Mouse (Mus musculus) stomach, embryonic 16.5 days (tissue): ENCODE measurements at regions not wholly inside any gene's neighbourhood (a gene's known extent, or its start where the extent isn't known, plus 50 kb on each side); places are given as distances from the start of the nearest gene placed in this dataset.
"Not testable (repeated sequence)": the region's sequence is repeated elsewhere in the genome, so short reads cannot be mapped to it uniquely, and the experiment has no call there.

Experiments used
- ATAC-seq: fragments of 200-750 bp; cut with Nextera tagmentation; 2 replicates; pipeline ENCODE4 v1.8.0; 2017; ENCODE audit warnings: moderate number of reproducible peaks, moderate TSS enrichment; ENCODE audit not compliant: insufficient read depth, low FRiP score
- H3K27ac ChIP-seq: fragments of 300-500 bp; sonication (generic); 2 replicates; pipeline ENCODE4 v1.5.1; 2014; ENCODE audit warnings: low read length
- H3K27me3 ChIP-seq: fragments of 300-500 bp; sonication (generic); 2 replicates; pipeline ENCODE4 v1.6.1; 2014; ENCODE audit warnings: low read length, control low read depth, mixed read lengths; ENCODE audit not compliant: control insufficient read depth, insufficient read depth
- H3K36me3 ChIP-seq: fragments of 300-500 bp; sonication (generic); 2 replicates; pipeline ENCODE4 v1.6.1; 2014; ENCODE audit warnings: low read length; ENCODE audit not compliant: control insufficient read depth, insufficient read depth
- H3K4me1 ChIP-seq: fragments of 300-500 bp; sonication (generic); 2 replicates; pipeline ENCODE4 v1.6.1; 2014; ENCODE audit warnings: low read length, control low read depth, mixed read lengths; ENCODE audit not compliant: control insufficient read depth, insufficient read depth
- H3K4me2 ChIP-seq: fragments of 300-500 bp; sonication (generic); 2 replicates; pipeline ENCODE4 v1.6.1; 2014; ENCODE audit warnings: low read depth, low read length, mixed read lengths
- H3K4me3 ChIP-seq: fragments of 300-500 bp; sonication (generic); replicated peaks from 2 replicates; pipeline ENCODE4 v1.5.1; 2014; ENCODE audit warnings: mild to moderate bottlenecking, low read length
- H3K9ac ChIP-seq: fragments of 300-500 bp; sonication (generic); 2 replicates; pipeline ENCODE4 v1.6.1; 2014; ENCODE audit warnings: low read length
- H3K9me3 ChIP-seq: fragments of 300-500 bp; sonication (generic); replicated peaks from 2 replicates; pipeline ENCODE4 v1.6.1; 2016; ENCODE audit warnings: low read length, control low read depth; ENCODE audit not compliant: control insufficient read depth
- WGBS: fragments of 180-500 bp; shearing (Covaris S2); extraction: QIAGEN DNeasy Blood & Tissue Kit; methylation state at CpG from one replicate; pipeline ENCODE4 v1.1.7; 2014; 5-methylcytosine and 5-hydroxymethylcytosine counted together

DNA sequence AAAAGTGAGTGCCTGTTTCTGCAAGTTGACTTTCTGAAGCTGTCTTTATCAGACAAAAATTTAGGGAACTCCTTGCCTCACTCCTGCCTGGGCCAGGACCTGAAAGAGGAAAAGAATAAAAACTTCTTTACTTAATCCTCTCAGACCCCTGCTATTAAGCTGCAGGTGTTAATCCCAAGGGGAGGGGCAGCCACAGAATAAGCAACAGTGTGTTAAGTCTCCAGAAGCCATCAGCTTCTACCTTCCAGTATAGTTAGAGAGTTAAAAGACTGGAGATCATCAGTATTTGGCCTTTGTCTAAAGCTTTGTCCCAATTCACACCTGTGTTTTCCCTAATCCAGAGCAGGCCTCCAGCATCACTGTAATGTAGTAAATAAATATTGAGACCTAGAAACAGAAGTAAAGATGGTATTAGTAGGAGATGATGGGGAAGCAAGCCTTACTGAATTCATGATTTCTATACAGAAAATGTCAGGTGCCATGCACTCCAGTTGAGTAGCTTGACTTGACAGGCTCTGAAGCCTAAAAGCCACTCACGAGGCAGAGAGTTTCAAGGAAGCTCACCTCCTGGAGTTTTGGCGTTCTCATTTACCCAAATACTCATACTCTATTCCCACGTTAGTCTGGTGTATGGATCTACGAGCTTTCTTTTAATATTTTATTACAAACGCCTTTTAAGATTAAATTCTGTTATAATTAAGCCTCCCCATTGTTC, 308.1 kb upstream of the Dab2 start:
- 70% methylated on average over 5 of the region's 5 CpGs for WGBS
- H3K9me3 ChIP-seq: no peaks in the 10 kb centered on the region

DNA sequence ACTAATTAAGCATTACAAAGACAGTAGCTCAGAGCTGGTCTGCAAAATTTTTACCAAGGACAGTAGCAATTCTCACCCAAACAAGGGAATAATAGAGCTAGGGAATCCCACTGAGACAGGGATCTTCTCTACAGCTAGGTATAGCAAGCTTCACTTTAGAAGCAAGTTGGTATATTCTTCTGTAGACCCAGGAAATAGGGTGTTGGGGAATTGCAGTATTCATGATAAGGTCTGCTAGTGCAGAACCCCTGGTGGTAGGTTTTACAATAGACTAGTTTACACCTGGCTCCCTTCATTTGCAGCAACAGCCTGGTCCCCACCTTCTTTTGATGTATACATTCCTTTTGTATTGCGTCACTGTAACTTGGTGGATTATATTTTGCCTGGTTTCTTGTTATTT, 307.4 kb upstream of the Dab2 start:
- H3K27ac ChIP-seq, H3K4me3 ChIP-seq, H3K36me3 ChIP-seq, H3K4me1 ChIP-seq, H3K27me3 ChIP-seq, H3K4me2 ChIP-seq, H3K9ac ChIP-seq, ATAC-seq, H3K9me3 ChIP-seq: not testable (repeated sequence)
- 87% methylated on average over 1 of the region's 1 CpGs for WGBS

More for the DNA sequence above, 308.1 kb upstream of the Dab2 start:
- Histone ChIP-seq H3K9ac (no peak overlapping the region), H3K27me3 (no peaks in the 10 kb centered on the region), H3K36me3 (no peaks in the 10 kb centered on the region), H3K4me2 (no peak overlapping the region), H3K4me3 (no peak overlapping the region), H3K4me1 (no peaks in the 10 kb centered on the region), H3K27ac (no peak overlapping the region)
- no peak for ATAC-seq

- Histone ChIP-seq H3K27me3 (no peaks in the 10 kb centered on the region), H3K9me3 (no peaks in the 10 kb centered on the region), H3K4me1 (no peaks in the 10 kb centered on the region), H3K4me2 (no peak overlapping the region), H3K27ac (no peak overlapping the region), H3K36me3 (no peaks in the 10 kb centered on the region), H3K4me3 (no peak overlapping the region), H3K9ac (no peak overlapping the region)
- no peak for ATAC-seq
- 83% methylated on average over 1 of the region's 1 CpGs for WGBS
Observed at GRCm38 (mm10) chr15:6000816-6001215, 298.8 kb upstream of the Dab2 start.

DNA sequence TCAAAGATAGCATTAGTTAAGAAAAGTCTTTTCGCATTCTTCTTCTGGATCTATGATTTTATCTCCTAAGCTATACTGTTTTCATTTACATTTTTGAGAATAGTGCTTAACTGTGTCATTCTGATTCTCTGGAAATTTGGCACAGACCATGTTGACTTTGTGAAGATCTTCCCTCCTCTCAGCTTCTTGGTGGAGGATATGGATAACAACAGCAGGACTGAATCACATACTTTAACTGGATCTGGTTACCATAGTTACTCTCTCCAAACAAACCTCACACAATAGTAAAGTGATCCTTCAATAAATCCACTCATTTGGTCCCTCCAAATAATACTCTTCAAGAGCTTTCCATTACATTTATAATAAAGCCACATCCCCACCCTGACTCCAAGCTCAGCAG, 298.2 kb upstream of the Dab2 start:
- Histone ChIP-seq H3K4me3 (no peak overlapping the region), H3K27me3 (no peaks in the 10 kb centered on the region), H3K4me1 (no peaks in the 10 kb centered on the region), H3K27ac (no peak overlapping the region), H3K4me2 (no peak overlapping the region), H3K36me3 (no peaks in the 10 kb centered on the region), H3K9ac (no peak overlapping the region), H3K9me3 (no peaks in the 10 kb centered on the region)
- 82% methylated on average over 1 of the region's 1 CpGs for WGBS
- no peak for ATAC-seq

DNA sequence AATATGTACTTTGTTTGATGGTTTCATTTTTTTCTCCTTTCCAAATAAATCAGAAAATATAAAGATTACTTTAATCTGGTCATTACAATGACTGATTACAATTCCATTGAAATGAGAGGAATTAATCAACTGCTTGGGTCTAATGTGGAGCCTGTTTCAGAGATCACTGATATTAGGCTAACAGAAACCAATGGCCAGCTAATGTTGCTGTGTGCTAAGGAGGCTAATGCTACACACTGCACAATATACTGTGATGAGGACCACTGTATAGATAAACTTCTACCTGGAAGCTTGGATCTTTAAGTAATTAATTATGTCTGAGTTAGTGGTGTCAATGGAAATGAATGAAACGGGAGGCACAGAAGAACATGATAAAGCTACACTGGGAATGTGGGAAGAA, 284.6 kb upstream of the Dab2 start:
- H3K4me3 ChIP-seq: no peak overlapping the region
- no peak overlapping the region for H3K4me2 ChIP-seq
- no peaks in the 10 kb centered on the region for H3K27me3 ChIP-seq
- WGBS: 55% methylated on average over 1 of the region's 1 CpGs
- no peak for ATAC-seq
- no peaks in the 10 kb centered on the region for H3K4me1 ChIP-seq
- no peaks in the 10 kb centered on the region for H3K9me3 ChIP-seq
- H3K9ac ChIP-seq: no peak overlapping the region
- H3K36me3 ChIP-seq: no peaks in the 10 kb centered on the region
- no peak overlapping the region for H3K27ac ChIP-seq

GRCm38 (mm10) chr15:6016637-6017049, 282.9 kb upstream of the Dab2 start:
- H3K4me3 ChIP-seq: no peak overlapping the region
- no peaks in the 10 kb centered on the region for H3K36me3 ChIP-seq
- WGBS: 44% methylated on average over 5 of the region's 5 CpGs
- H3K4me2 ChIP-seq: no peak overlapping the region
- H3K9me3 ChIP-seq: no peaks in the 10 kb centered on the region
- H3K4me1 ChIP-seq: no peaks in the 10 kb centered on the region
- H3K27ac ChIP-seq: peak overlapping the region; percentile 55; the same call in 1 of the 2 replicates
- no peaks in the 10 kb centered on the region for H3K27me3 ChIP-seq
- no peak overlapping the region for H3K9ac ChIP-seq
- no peak; the same call in 1 of the 2 replicates for ATAC-seq

DNA sequence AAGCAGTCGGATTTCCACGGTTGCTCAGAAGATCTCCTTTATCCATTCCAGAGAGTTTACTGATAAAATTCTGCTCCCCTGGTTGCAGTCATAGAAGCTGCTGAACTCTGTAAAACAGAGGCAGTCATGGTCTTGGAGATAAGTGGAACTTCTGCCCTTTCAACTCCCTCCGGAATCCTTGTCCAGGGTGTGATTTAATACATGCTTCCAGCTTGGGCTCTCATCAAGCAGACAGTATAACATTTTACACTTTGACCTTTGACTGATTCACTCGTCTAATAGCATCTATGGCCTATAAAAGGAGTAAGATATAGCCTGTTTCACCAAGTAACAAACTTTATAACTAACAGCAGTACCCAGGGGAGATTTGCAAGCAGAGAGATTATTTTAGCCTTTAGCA, 274.0 kb upstream of the Dab2 start:
- H3K9me3 ChIP-seq: no peaks in the 10 kb centered on the region
- ATAC-seq: no peak
- no peaks in the 10 kb centered on the region for H3K27me3 ChIP-seq
- H3K4me2 ChIP-seq: no peak overlapping the region
- no peak overlapping the region for H3K4me3 ChIP-seq
- no peak overlapping the region for H3K27ac ChIP-seq
- no peak overlapping the region for H3K9ac ChIP-seq
- no peaks in the 10 kb centered on the region for H3K36me3 ChIP-seq
- 57% methylated on average over 4 of the region's 4 CpGs for WGBS
- no peaks in the 10 kb centered on the region for H3K4me1 ChIP-seq

GRCm38 (mm10) chr15:6029214-6029613, 270.4 kb upstream of the Dab2 start:
- Histone ChIP-seq H3K4me2 (no peak overlapping the region), H3K4me3 (no peak overlapping the region), H3K36me3 (no peaks in the 10 kb centered on the region), H3K9ac (no peak overlapping the region), H3K9me3 (no peaks in the 10 kb centered on the region), H3K4me1 (no peaks in the 10 kb centered on the region), H3K27ac (no peak overlapping the region), H3K27me3 (no peaks in the 10 kb centered on the region)
- ATAC-seq: no peak
- WGBS: 84% methylated on average over 1 of the region's 1 CpGs

DNA sequence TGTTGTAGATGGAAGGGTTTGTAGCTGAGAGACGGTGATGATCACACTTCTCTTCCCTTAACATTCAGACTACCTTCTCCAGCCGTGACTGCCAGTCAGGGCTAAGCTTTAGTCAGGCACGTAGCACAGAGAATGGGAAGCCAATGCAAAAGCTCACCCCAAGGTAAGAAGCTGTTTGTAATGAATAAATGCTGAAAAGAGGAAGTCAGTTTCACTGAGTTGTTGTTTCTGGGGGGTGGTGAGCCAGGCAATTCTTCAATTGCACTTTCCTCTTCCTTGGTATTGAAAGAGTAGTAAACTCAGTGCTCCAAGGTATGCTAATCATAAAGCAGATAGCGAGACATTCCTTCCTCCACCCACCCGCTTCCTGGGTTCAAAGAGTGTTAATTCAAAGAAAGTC, 269.2 kb upstream of the Dab2 start:
- Histone ChIP-seq H3K36me3 (no peaks in the 10 kb centered on the region), H3K4me3 (no peak overlapping the region), H3K27ac (no peak overlapping the region), H3K9ac (no peak overlapping the region), H3K9me3 (no peaks in the 10 kb centered on the region), H3K4me2 (no peak overlapping the region), H3K4me1 (no peaks in the 10 kb centered on the region), H3K27me3 (no peaks in the 10 kb centered on the region)
- ATAC-seq: no peak
- WGBS: 64% methylated on average over 5 of the region's 5 CpGs
